In the genomic region with DNA sequence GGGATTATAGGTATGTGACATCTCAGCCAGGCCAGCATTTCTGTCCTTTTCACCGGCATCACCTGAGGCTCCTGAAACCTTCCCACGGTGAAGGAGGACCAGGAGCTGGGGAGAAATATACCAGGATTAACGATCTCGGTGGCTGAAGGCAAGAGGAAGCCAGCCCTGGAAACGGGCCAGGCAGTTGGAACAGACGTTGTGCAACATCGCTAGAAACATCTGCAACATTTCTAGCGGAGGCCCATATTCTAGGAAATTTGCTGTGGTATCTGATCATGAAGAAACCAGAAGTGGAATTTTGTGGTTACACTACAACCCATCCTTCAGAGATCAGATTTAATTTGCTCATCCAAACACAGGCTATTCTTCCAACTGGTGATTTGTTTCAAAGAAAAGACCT, we compare ENCODE assay signal across 8 mouse cellular contexts. TPM values are rescaled to one million over a fixed set of nuclear protein-coding genes. Genes with fewer than 3 reads are reported as not detected.
DNase-seq lines count a peak whose midpoint lies in the region; ATAC-seq and TF ChIP-seq lines count a peak whose summit lies in the region.

No protein-coding gene starts in this region.

- H3K27me3 ChIP-seq in liver, embryonic 12.5 days (replicated peaks), result no peaks in the 10 kb centered on the region

- H3K4me1 ChIP-seq in liver, embryonic 12.5 days, result peaks cover 92% of the 10 kb centered on the region

- H3K27ac ChIP-seq in layer of hippocampus, adult 2 months, result peak overlapping the region; percentile 79; the same call in 1 of the 2 replicates
- no peak overlapping the region for H3K27ac ChIP-seq in liver, embryonic 12.5 days

- no peak; the same call in 1 of the 2 replicates for ATAC-seq in liver, embryonic 12.5 days

- DNase-seq in layer of hippocampus, adult 2 months (ENCODE audit: low spot score in 2 of 2), result no peak
- no peak for DNase-seq in layer of hippocampus, postnatal 14 days (ENCODE audit: low spot score in 2 of 2)
- DNase-seq in adipocyte (ENCODE audit: low spot score), result peak; percentile 95
- peak; percentile 66 for DNase-seq in gastrocnemius, postnatal 25 days
- peak; percentile 62 for DNase-seq in ovary, postnatal 36 days (ENCODE audit: low spot score)
- no peak for DNase-seq in frontal cortex, adult 2 months (ENCODE audit: extremely low spot score in 1 of 2, low spot score in 1 of 2)
- no peak for DNase-seq in embryo, embryonic 10 days (ENCODE audit: low spot score)

- no peaks in the 10 kb centered on the region for H3K9me3 ChIP-seq in liver, embryonic 12.5 days (replicated peaks)

- no peaks in the 10 kb centered on the region for H3K36me3 ChIP-seq in liver, embryonic 12.5 days

- H3K4me3 ChIP-seq in layer of hippocampus, adult 2 months, result no peak overlapping the region
- no peak overlapping the region for H3K4me3 ChIP-seq in liver, embryonic 12.5 days

- H3K4me2 ChIP-seq in liver, embryonic 12.5 days, result peak overlapping the region; percentile 25

- H3K9ac ChIP-seq in liver, embryonic 12.5 days, result no peak overlapping the region

- WGBS in liver, embryonic 12.5 days (ENCODE audit: insufficient replicate concordance), result 23% methylated on average over 8 of the region's 8 CpGs

- TF ChIP-seq CTCF in layer of hippocampus, adult 2 months (conservative IDR thresholded peaks at IDR 0.05), result no peak

RNA-seq across cellular contexts. Expression of a gene that starts 38.1 kb away (rescaled TPM):
- 10 to 100 TPM; 36.5 to 36.7 TPM for total RNA-seq in layer of hippocampus, adult 2 months (2021)
- total RNA-seq in layer of hippocampus, postnatal 14 days (2021), result 10 to 100 TPM; 64.2 to 68.1 TPM
- total RNA-seq in gastrocnemius, postnatal 25 days (2021), result 10 to 100 TPM; 16.9 to 29.3 TPM
- 102 and 103 TPM in 2 replicates for polyA plus RNA-seq in liver, embryonic 12.5 days (2016; fragmentation: Nextera tagmentation; extraction: Ambion mirVana)
- 17.5 and 18.4 TPM in 2 replicates for polyA plus RNA-seq in frontal cortex, adult 2 months (2012; rRNA removed)

Comparison
In these comparisons a context has a peak if more than half of its experiments do, and no peak if none do; other contexts are left out.
1. DNase-seq: peak in adipocyte (single experiment), gastrocnemius, postnatal 25 days (single experiment) and ovary, postnatal 36 days (single experiment); none in layer of hippocampus, adult 2 months (0 of 2), layer of hippocampus, postnatal 14 days (0 of 2), frontal cortex, adult 2 months (0 of 2) and embryo, embryonic 10 days (single experiment).